Mouse (Mus musculus) cerebellum, adult 9-11 months (tissue): ENCODE data around the gene Fam81b.
A peak's percentile ranks its signal among the peaks of the same experiment; 100 is the strongest.

Source experiments
- DNase-seq: peaks from one replicate; pipeline ENCODE4 v3.0.0; 2022

The Fam81b gene

GRCm38 (mm10) chr13:76190273-76190672 is 114.6 kb downstream of the Fam81b start:
- peak; percentile 50 for DNase-seq

DNA sequence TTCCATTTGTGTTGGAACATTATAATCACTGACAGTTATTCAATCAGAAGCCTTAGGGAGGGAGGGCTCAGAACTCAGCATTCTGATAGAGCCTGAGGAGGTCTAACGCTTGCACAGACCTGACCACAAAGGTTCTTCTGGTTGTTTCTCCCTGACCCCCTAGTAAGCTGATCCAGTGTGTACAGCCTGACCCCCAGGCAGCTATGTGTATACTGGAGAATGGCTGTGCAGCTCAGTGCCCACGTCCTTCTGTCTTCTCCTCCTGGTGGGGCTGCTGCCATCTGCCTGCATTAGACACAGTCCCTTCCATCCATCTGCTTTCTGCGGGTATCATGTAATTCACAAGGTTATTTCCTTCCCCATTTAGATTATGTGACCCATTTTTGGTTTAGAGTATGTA is 115.7 kb downstream of the Fam81b start:
- peak; percentile 89 for DNase-seq

DNA sequence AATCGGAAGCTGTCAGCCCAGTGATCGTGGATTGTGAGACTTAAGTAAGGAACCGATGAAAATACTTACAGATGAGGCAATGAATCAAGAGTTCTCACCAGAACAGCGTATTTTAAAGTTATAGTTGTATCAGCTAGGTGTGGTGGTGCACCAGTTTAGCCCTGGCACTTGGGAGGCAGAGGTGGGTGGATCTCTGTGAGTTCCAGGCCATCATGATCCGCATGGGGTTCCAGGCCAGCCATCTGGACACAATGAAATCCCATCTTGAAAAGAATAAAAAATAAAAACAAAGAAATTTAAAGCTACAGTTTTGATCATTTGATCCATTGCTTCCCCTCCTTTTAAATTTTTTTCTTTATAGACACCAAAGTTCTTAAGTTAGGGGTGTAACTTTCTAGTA is 117.2 kb downstream of the Fam81b start:
- DNase-seq, result peak; percentile 67

DNA sequence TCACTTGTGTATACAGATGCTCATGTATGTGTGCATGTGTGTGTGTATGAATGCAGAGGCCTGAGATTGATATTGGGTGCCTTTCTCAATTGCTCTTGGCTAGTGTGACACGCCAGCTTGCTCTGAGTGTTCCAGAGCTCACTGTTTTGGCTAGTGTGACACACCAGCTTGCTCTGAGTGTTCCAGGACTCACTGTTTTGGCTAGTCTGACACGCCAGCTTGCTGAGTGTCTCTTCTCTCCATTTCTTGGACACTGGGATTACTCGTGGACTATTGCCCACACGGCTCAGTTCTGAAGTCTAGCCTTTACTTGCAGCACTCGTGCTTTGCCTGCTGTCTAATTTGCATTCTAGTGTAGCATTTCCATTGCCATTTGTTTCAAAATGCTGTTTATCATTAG is 126.2 kb downstream of the Fam81b start:
- DNase-seq, result peak; percentile 78

DNA sequence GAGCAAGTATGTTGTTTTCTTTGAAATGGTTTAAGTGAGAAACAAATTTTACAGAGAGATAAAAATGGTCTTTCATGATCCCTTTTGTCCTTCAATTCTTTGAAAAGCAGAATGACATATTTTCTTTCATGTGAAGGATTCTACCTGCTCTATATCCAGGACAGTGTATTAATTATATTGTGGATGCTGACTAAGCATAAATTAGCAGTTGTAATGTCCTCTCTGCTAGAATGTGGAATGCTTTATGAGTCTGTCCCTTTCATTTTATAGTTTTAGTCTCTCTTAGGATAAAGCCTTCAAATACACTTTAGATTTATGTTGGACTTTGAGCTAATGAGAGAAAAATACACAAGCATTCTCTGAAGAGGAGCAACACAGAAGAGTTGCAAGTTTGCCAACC is 130.6 kb downstream of the Fam81b start:
- DNase-seq, result no peak

DNA sequence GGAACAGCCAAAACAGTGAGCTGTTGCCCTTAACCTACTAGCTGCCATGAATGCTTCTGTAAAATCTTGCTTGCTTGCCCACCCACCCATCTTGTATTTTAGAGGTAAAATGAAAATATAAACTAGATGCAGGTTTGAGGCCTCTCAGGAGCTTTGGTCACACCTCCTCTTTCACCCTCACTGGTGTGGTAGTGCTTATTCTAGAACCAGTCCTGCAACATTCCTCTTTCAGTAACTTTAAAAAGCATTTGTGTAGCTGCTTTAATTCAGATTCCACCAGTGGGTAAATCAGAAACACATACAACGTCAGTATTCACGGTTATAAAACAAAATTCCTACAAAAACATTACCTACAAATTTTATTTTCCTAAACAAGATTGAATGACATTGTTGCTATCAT is 144.3 kb downstream of the Fam81b start:
- DNase-seq, result no peak

DNA sequence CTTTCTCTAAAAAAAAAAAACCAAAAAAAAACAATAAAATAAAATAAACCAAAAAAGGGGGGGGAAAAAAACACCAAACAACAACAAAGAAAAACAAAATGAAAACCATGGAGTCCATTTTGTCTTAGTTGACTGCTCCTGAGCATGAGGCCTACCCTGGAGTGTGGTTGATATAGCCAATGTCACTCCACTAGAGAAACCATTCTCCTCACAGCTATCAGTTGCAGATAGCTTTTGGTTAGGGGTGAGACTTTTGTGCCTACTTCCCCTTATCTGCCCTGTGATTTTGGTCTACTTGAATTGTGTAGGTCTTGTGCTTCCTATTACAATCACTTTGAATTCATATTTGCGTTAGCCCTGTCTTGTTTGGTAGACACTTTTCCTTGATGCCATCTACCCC is 147.4 kb downstream of the Fam81b start:
- DNase-seq, result no peak

- no peak for DNase-seq
Observed at GRCm38 (mm10) chr13:76157099-76157498, 147.8 kb downstream of the Fam81b start.
